Mouse (Mus musculus) G1E (cell line): Measurements from ENCODE around the gene Jaml.

Experiments used
- CTCF ChIP-seq: IDR thresholded peaks from 2 replicates; pipeline ENCODE4 v1.5.1; 2012; ENCODE audit warnings: low read depth, low read length, inconsistent platforms, mixed read lengths
- POLR2AphosphoS5 ChIP-seq: IDR thresholded peaks from 2 replicates; pipeline ENCODE4 v1.6.1; 2012; ENCODE audit warnings: low read depth, low read length, inconsistent platforms; ENCODE audit not compliant: insufficient replicate concordance

- TF ChIP-seq POLR2AphosphoS5: no peak
- TF ChIP-seq CTCF: no peak
These were observed 26.8 kb downstream of the Jaml start for GRCm38 (mm10) chr9:45105596-45106374.
